Mouse (Mus musculus) liver, embryonic 15.5 days (tissue): Measurements from ENCODE around the gene Olfr1258. TPM values are rescaled to one million over a fixed set of nuclear protein-coding genes. Genes with fewer than 3 reads are reported as not detected.
"Not testable (repeated sequence)": the region's sequence is repeated elsewhere in the genome, so short reads cannot be mapped to it uniquely, and the experiment has no call there.

ENCODE experiments used
- ATAC-seq: fragments of 200-750 bp; cut with Nextera tagmentation; 2 replicates; pipeline ENCODE4 v1.8.0; 2017; ENCODE audit warnings: moderate number of reproducible peaks, mild to moderate bottlenecking, moderate library complexity; ENCODE audit not compliant: insufficient read depth
- H3K27ac ChIP-seq: fragments of 300-500 bp; sonication (generic); replicated peaks from 2 replicates; pipeline ENCODE4 v1.5.1; 2015; ENCODE audit warnings: mild to moderate bottlenecking, inconsistent platforms
- H3K27me3 ChIP-seq: fragments of 300-500 bp; sonication (generic); 2 replicates; pipeline ENCODE4 v1.6.1; 2015; ENCODE audit warnings: mild to moderate bottlenecking, inconsistent platforms
- H3K36me3 ChIP-seq: fragments of 300-500 bp; sonication (generic); replicated peaks from 2 replicates; pipeline ENCODE4 v1.6.1; 2015; ENCODE audit warnings: moderate library complexity, mild to moderate bottlenecking, inconsistent platforms
- H3K4me1 ChIP-seq: fragments of 300-500 bp; sonication (generic); replicated peaks from 2 replicates; pipeline ENCODE4 v1.6.1; 2015; ENCODE audit warnings: inconsistent platforms
- H3K4me2 ChIP-seq: fragments of 300-500 bp; sonication (generic); 2 replicates; pipeline ENCODE4 v1.6.1; 2015; ENCODE audit warnings: moderate library complexity, mild to moderate bottlenecking, inconsistent platforms
- H3K4me3 ChIP-seq: fragments of 300-500 bp; sonication (generic); replicated peaks from 2 replicates; pipeline ENCODE4 v1.5.1; 2015; ENCODE audit warnings: mild to moderate bottlenecking, inconsistent platforms
- H3K9ac ChIP-seq: fragments of 300-500 bp; sonication (generic); 2 replicates; pipeline ENCODE4 v1.6.1; 2015; ENCODE audit warnings: moderate library complexity, mild to moderate bottlenecking, inconsistent platforms
- H3K9me3 ChIP-seq: fragments of 300-500 bp; sonication (generic); replicated peaks from 2 replicates; pipeline ENCODE4 v1.6.1; 2016; ENCODE audit warnings: inconsistent platforms
- WGBS: fragments of 180-500 bp; shearing (Covaris S2); methylation state at CpG from one replicate; pipeline ENCODE4 v1.1.7; 2015; ENCODE audit warnings: mixed read lengths; ENCODE audit not compliant: insufficient replicate concordance; 5-methylcytosine and 5-hydroxymethylcytosine counted together
- polyA plus RNA-seq: library from polyadenylated mRNA; unstranded; fragments of >200 nt; fragmentation: Nextera tagmentation; extraction: Ambion mirVana; gene quantifications from 2 replicates; pipeline ENCODE4 v1.2.1, GENCODE M21; 2015

Olfr1258 gene
- polyA plus RNA-seq = not detected in 2 replicates

GRCm38 (mm10) chr2:89927009-89927408 lies at the start of gene Olfr1258:
Olfr1258 (plus strand) TSS chr2:89927309.
- ATAC-seq = no peak
- Histone ChIP-seq H3K4me1 (no peaks in the 10 kb centered on the region), H3K4me3 (no peak within 1 kb of the TSS), H3K9ac (no peak within 1 kb of the TSS), H3K36me3 (no peaks in the 10 kb centered on the region), H3K9me3 (no peaks in the 10 kb centered on the region), H3K27me3 (no peaks in the 10 kb centered on the region), H3K27ac (no peak within 1 kb of the TSS), H3K4me2 (no peak within 1 kb of the TSS)

- WGBS = 46% methylated on average over 1 of the region's 1 CpGs
- H3K9me3 ChIP-seq = no peaks in the 10 kb centered on the region
- no peak within 1 kb of the TSS for H3K27ac ChIP-seq
- ATAC-seq = no peak
- no peaks in the 10 kb centered on the region for H3K27me3 ChIP-seq
- no peaks in the 10 kb centered on the region for H3K36me3 ChIP-seq
- H3K9ac ChIP-seq = no peak within 1 kb of the TSS
- H3K4me3 ChIP-seq = no peak within 1 kb of the TSS
- H3K4me1 ChIP-seq = no peaks in the 10 kb centered on the region
- H3K4me2 ChIP-seq = no peak within 1 kb of the TSS
These were observed 49.0 kb upstream of the Olfr1258 start, which contains the start of gene Olfr1257 for GRCm38 (mm10) chr2:89878137-89878536. Olfr1257 (plus strand) TSS chr2:89878437.

GRCm38 (mm10) chr2:89912616-89913015 lies 14.5 kb upstream of the Olfr1258 start:
- 71% methylated on average over 9 of the region's 9 CpGs for WGBS
- ATAC-seq, H3K4me1 ChIP-seq, H3K9me3 ChIP-seq, H3K4me2 ChIP-seq, H3K36me3 ChIP-seq, H3K4me3 ChIP-seq, H3K9ac ChIP-seq, H3K27ac ChIP-seq, H3K27me3 ChIP-seq: not testable (repeated sequence)

DNA sequence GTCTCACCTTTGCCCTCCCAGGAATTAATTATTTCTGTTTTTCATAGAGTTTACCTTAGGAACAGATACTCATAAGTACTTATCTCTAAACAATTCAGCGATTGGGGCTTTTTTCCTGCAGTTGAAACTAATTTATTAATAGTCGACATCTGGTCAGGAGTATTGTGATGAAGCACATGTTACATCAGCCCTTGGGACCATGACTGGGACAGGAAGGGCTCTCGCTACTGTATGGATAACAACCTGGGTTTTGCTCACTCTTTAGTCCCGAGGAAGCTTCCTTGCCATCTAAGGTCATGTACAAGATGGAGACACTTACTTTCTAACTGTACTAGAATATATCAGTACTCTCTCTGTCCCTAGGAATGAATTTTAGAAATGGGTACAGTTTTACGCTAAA lies 21.5 kb downstream of the Olfr1258 start, which contains the start of gene Olfr1259:
Olfr1259 (minus strand) TSS at position 101 of the 400 bp plus-strand sequence.
- no peaks in the 10 kb centered on the region for H3K4me1 ChIP-seq
- H3K9me3 ChIP-seq = no peaks in the 10 kb centered on the region
- no peak within 1 kb of the TSS for H3K9ac ChIP-seq
- no peaks in the 10 kb centered on the region for H3K27me3 ChIP-seq
- ATAC-seq = no peak
- 63% methylated on average over 5 of the region's 5 CpGs for WGBS
- no peak within 1 kb of the TSS for H3K4me3 ChIP-seq
- no peaks in the 10 kb centered on the region for H3K36me3 ChIP-seq
- no peak within 1 kb of the TSS for H3K4me2 ChIP-seq
- H3K27ac ChIP-seq = no peak within 1 kb of the TSS

GRCm38 (mm10) chr2:89974184-89974583 lies 47.1 kb downstream of the Olfr1258 start, which contains the start of gene Olfr1260:
Olfr1260 (plus strand) TSS chr2:89974340.
- no peak within 1 kb of the TSS for H3K9ac ChIP-seq
- no peak within 1 kb of the TSS for H3K4me3 ChIP-seq
- WGBS = 43% methylated on average over 2 of the region's 2 CpGs
- no peaks in the 10 kb centered on the region for H3K4me1 ChIP-seq
- no peaks in the 10 kb centered on the region for H3K9me3 ChIP-seq
- ATAC-seq = no peak
- H3K27me3 ChIP-seq = no peaks in the 10 kb centered on the region
- no peak within 1 kb of the TSS for H3K4me2 ChIP-seq
- H3K36me3 ChIP-seq = no peaks in the 10 kb centered on the region
- no peak within 1 kb of the TSS for H3K27ac ChIP-seq

GRCm38 (mm10) chr2:89977709-89978108 lies 50.6 kb downstream of the Olfr1258 start:
- Histone ChIP-seq H3K4me3 (no peak overlapping the region), H3K9me3 (no peaks in the 10 kb centered on the region), H3K36me3 (no peaks in the 10 kb centered on the region), H3K4me1 (no peaks in the 10 kb centered on the region), H3K27me3 (no peaks in the 10 kb centered on the region), H3K9ac (no peak overlapping the region), H3K27ac (no peak overlapping the region), H3K4me2 (no peak overlapping the region)
- ATAC-seq = no peak
- 52% methylated on average over 2 of the region's 2 CpGs for WGBS

Other genes starting within 250 kb of the Olfr1258 start
- not detected in 2 replicates for gene Olfr1252, start 202.3 kb upstream of the Olfr1258 start, polyA plus RNA-seq
- gene Olfr1253, start 170.2 kb upstream of the Olfr1258 start, polyA plus RNA-seq = not detected in 2 replicates
- not detected in 2 replicates for gene Olfr1254, start 133.7 kb upstream of the Olfr1258 start, polyA plus RNA-seq
- gene Olfr1255, start 115.3 kb upstream of the Olfr1258 start, polyA plus RNA-seq = not detected in 2 replicates
- not detected in 2 replicates for gene Olfr1256, start 85.8 kb upstream of the Olfr1258 start, polyA plus RNA-seq
- gene Olfr48, start 79.1 kb upstream of the Olfr1258 start, polyA plus RNA-seq = not detected in 2 replicates
- not detected in 2 replicates for gene Olfr1257, start 48.9 kb upstream of the Olfr1258 start, polyA plus RNA-seq
- not detected in 2 replicates for gene Olfr1259, start 21.4 kb downstream of the Olfr1258 start, polyA plus RNA-seq
- gene Olfr1260, start 47.0 kb downstream of the Olfr1258 start, polyA plus RNA-seq = not detected in 2 replicates
- not detected in 2 replicates for gene Olfr1261, start 63.9 kb downstream of the Olfr1258 start, polyA plus RNA-seq
- not detected in 2 replicates for gene Olfr1262, start 72.8 kb downstream of the Olfr1258 start, polyA plus RNA-seq
- not detected in 2 replicates for gene Olfr1263, start 84.8 kb downstream of the Olfr1258 start, polyA plus RNA-seq
- gene Olfr1264, start 98.3 kb downstream of the Olfr1258 start, polyA plus RNA-seq = not detected in 2 replicates
- gene Olfr1265, start 108.0 kb downstream of the Olfr1258 start, polyA plus RNA-seq = not detected in 2 replicates
- gene Olfr140, start 136.3 kb downstream of the Olfr1258 start, polyA plus RNA-seq = not detected in 2 replicates
- gene Olfr1269, start 194.1 kb downstream of the Olfr1258 start, polyA plus RNA-seq = not detected in 2 replicates
- gene Olfr32, start 215.0 kb downstream of the Olfr1258 start, polyA plus RNA-seq = not detected in 2 replicates
- not detected in 2 replicates for gene Olfr1270, start 225.8 kb downstream of the Olfr1258 start, polyA plus RNA-seq